Mouse (Mus musculus) natural killer cell, adult 2 months (primary cell): ENCODE measurements around the gene Cnnm4.

Source experiments
- DNase-seq, 2 experiments: peaks; one replicate each; pipeline ENCODE4 v3.0.0; 2022; ENCODE audit warnings: low spot score in 2 of 2

The Cnnm4 gene

GRCm38 (mm10) chr1:36473211-36473780, 1.9 kb downstream of the Cnnm4 start:
- DNase-seq, result no peak

GRCm38 (mm10) chr1:36474646-36475045, 3.2 kb downstream of the Cnnm4 start:
- DNase-seq, result no peak

- no peak for DNase-seq
These were observed 4.2 kb downstream of the Cnnm4 start for GRCm38 (mm10) chr1:36475480-36476110.

GRCm38 (mm10) chr1:36476426-36476825, 5.0 kb downstream of the Cnnm4 start:
- no peak for DNase-seq

- no peak for DNase-seq
These were observed 6.9 kb downstream of the Cnnm4 start for GRCm38 (mm10) chr1:36478343-36478795.

GRCm38 (mm10) chr1:36479903-36480899, 8.8 kb downstream of the Cnnm4 start:
- no peak for DNase-seq

- DNase-seq, result no peak
These were observed 12.4 kb downstream of the Cnnm4 start for GRCm38 (mm10) chr1:36483825-36484224.

- no peak for DNase-seq
These were observed 13.7 kb downstream of the Cnnm4 start for GRCm38 (mm10) chr1:36485080-36485479.

- no peak for DNase-seq
These were observed 15.7 kb downstream of the Cnnm4 start for GRCm38 (mm10) chr1:36487111-36487510.

GRCm38 (mm10) chr1:36489661-36490060, 18.2 kb downstream of the Cnnm4 start:
- no peak for DNase-seq

GRCm38 (mm10) chr1:36492416-36493139, 21.2 kb downstream of the Cnnm4 start:
- no peak for DNase-seq

GRCm38 (mm10) chr1:36493299-36493698, 21.9 kb downstream of the Cnnm4 start:
- no peak for DNase-seq

- no peak for DNase-seq
These were observed 25.3 kb downstream of the Cnnm4 start for GRCm38 (mm10) chr1:36496719-36497118.

GRCm38 (mm10) chr1:36497312-36497711, 25.9 kb downstream of the Cnnm4 start:
- DNase-seq, result no peak

GRCm38 (mm10) chr1:36501261-36501660, 29.8 kb downstream of the Cnnm4 start:
- DNase-seq, result peak; percentile 62 to 74

- DNase-seq, result no peak
These were observed 36.8 kb downstream of the Cnnm4 start for GRCm38 (mm10) chr1:36508238-36508637.

- DNase-seq, result peak; percentile 99
These were observed 40.0 kb downstream of the Cnnm4 start, which contains the start of gene Cnnm3 for GRCm38 (mm10) chr1:36511289-36512021. Gene Cnnm3, plus strand, starts transcription at chr1:36511867.

GRCm38 (mm10) chr1:36512089-36512965, 40.9 kb downstream of the Cnnm4 start:
- DNase-seq, result peak; percentile 21 to 45

- no peak for DNase-seq
These were observed 41.5 kb downstream of the Cnnm4 start for GRCm38 (mm10) chr1:36512966-36513280.

GRCm38 (mm10) chr1:36513310-36513709, 41.9 kb downstream of the Cnnm4 start:
- DNase-seq, result no peak
